Mouse (Mus musculus): ENCODE measurements around the gene Strip1. TPM values are rescaled to one million over a fixed set of nuclear protein-coding genes. Genes with fewer than 3 reads are reported as not detected.

The Strip1 gene
- 10.2 and 10.7 TPM in 2 replicates for polyA plus RNA-seq (2012; rRNA removed)

DNA sequence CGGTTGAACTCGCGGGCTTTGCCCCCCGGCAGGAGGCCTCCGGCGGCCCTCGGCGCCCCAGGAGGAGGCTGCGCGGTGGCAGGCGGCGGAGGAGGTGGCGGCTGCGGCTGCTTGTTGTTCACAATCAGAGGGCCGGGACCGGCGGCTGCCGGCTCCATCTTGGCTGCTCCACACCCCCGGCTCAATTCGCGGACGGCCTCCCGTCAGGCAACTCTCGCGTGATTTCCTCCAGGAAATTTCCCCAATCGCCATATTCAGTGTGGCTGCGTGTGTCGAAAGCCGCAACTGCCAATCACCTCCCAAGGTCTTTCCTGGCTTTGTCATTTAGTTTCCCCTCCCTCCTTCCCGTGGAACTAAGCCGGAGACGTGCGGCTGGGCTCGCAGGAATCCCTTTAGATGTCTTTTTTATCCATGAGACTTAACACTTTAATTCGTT, at the start of gene Strip1:
Gene Strip1 (minus strand): TSS at position 172 of the 436 bp plus-strand sequence.

DNA sequence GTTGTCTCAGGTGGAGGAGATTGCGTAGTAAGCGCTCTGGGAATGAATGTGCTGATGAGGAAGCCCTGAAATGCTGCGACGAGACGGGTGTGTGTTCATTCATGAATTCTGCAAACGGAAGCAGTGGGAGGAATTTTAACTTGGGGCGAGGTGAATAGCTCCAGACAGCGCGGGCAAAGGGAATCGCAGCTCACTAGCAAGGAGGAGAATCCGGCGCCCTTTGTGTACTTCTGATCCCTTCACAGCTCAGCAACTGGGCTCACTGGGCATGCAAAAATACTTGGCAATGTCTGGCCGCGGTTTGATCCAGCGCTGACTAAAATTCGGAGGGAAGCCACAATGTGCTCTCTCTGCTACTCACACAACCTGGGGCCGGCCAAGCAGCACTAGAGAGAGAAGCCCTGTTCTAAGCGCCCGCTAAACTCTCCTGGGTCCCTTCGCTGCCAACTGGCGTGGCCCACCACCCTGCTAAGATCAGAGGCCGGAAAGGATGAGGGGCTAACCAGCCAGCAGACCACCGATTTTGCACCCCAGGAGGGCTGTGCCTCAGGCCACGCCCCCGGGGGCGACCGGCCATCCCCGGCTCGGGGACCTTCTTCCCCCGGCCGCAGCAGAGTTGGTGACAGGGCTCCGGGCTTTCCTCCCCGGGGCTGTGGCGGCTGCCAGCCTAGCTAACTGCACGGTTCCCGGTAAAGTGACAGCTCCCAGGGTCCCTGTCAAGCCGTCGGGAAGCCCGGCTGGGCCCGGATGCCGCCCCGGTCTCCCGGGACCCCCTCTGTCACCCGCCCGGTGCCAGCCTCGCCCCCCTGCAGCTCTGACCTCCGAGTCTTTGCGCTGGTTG, 592 bp downstream of the Strip1 start, which contains the start of gene Gm10961:
Gene Gm10961 (plus strand): TSS at position 641 of the 841 bp plus-strand sequence.

DNA sequence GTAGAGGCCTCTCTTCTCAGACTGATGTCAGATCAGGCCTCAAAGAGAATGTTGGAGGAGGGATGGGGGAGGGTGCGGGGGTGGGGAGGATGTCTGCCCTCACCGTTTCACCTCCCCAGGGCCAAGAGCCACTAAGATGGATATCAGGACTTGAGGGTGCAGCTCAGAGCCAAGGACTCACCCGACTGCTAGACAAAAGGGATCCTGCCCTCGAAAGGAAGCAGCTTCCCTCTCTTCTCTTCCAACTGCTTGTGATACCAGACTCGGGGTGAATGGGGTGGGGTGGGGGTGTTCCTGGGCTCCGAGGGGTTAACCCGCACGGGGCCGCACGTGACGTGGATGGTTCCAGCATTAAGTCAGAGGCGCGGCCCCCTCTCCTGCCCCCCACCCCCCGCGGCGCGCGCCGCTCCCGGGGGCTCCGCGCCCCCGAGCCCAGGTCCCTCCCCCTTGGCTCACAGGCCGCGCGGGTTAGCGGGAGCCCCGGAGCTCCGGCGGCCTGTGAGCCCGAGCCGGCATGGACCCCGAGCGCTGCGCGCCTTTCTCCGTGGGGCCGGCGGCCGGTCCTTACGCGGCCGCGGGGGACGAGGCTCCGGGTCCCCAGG, 36.7 kb downstream of the Strip1 start, which contains the start of gene Alx3:
Gene Alx3 (plus strand): TSS at position 370 of the 602 bp plus-strand sequence.

Other genes starting within 250 kb of the Strip1 start
- 0.01 TPM in 1 of 2 replicates, not detected in the other for gene Kcnc4, start 172.1 kb downstream of the Strip1 start, polyA plus RNA-seq (2012; rRNA removed)
- gene Slc6a17, start 113.7 kb downstream of the Strip1 start, polyA plus RNA-seq (2012; rRNA removed): 0.05 and 0.06 TPM in 2 replicates
- not detected in 2 replicates for gene Ubl4b, start 76.6 kb downstream of the Strip1 start, polyA plus RNA-seq (2012; rRNA removed)
- 0.01 TPM in 1 of 2 replicates, not detected in the other for gene Alx3, start 36.7 kb downstream of the Strip1 start, polyA plus RNA-seq (2012; rRNA removed)
- not detected in 2 replicates for gene Gm10961, start 372 bp downstream of the Strip1 start, polyA plus RNA-seq (2012; rRNA removed)
- 34.1 and 38.5 TPM in 2 replicates for gene Ahcyl1, start 64.9 kb upstream of the Strip1 start, polyA plus RNA-seq (2012; rRNA removed)
- gene Csf1, start 128.8 kb upstream of the Strip1 start, polyA plus RNA-seq (2012; rRNA removed): 5.3 and 6.5 TPM in 2 replicates
- gene Eps8l3, start 245.5 kb upstream of the Strip1 start, polyA plus RNA-seq (2012; rRNA removed): 0.01 and 0.25 TPM in 2 replicates